Mouse (Mus musculus): ENCODE measurements around the gene Top2b. TPM values are rescaled to one million over a fixed set of nuclear protein-coding genes. Genes with fewer than 3 reads are reported as not detected.
A peak's percentile ranks its signal among the peaks of the same experiment; 100 is the strongest.

The Top2b gene
- polyA plus RNA-seq (2015; fragmentation: Nextera tagmentation; extraction: Ambion mirVana) = 111 and 122 TPM in 2 replicates

- H3K4me3 ChIP-seq = peak within 1 kb of the TSS; percentile 96
- H3K27me3 ChIP-seq = no peaks in the 10 kb centered on the region
- peaks cover 32% of the 10 kb centered on the region for H3K4me1 ChIP-seq
- peak within 1 kb of the TSS; percentile 80 for H3K4me2 ChIP-seq
- 2% methylated on average over 32 of the region's 32 CpGs for WGBS
- H3K9ac ChIP-seq = peak within 1 kb of the TSS; percentile 99
- ATAC-seq = peak; percentile 99
- H3K9me3 ChIP-seq (replicated peaks) = no peaks in the 10 kb centered on the region
- H3K27ac ChIP-seq = peak within 1 kb of the TSS; percentile 99
- H3K36me3 ChIP-seq (ENCODE audit: poor library complexity, severe bottlenecking) = no peaks in the 10 kb centered on the region
Observed at GRCm38 (mm10) chr14:16364878-16365337, at the start of gene Top2b. TSS of gene Top2b (plus strand) at chr14:16365179.

GRCm38 (mm10) chr14:16316715-16317114 lies 48.3 kb upstream of the Top2b start:
- no peak overlapping the region for H3K4me3 ChIP-seq
- H3K4me1 ChIP-seq = peaks cover 5% of the 10 kb centered on the region; the same call in 1 of the 2 replicates
- H3K4me2 ChIP-seq = no peak overlapping the region
- no peaks in the 10 kb centered on the region for H3K27me3 ChIP-seq
- no peak for ATAC-seq
- no peak overlapping the region for H3K9ac ChIP-seq
- WGBS = 81% methylated on average over 1 of the region's 1 CpGs
- H3K36me3 ChIP-seq (ENCODE audit: poor library complexity, severe bottlenecking) = no peaks in the 10 kb centered on the region
- no peak overlapping the region for H3K27ac ChIP-seq
- no peaks in the 10 kb centered on the region for H3K9me3 ChIP-seq (replicated peaks)

- no peaks in the 10 kb centered on the region for H3K4me1 ChIP-seq
- H3K27me3 ChIP-seq = no peaks in the 10 kb centered on the region
- H3K9me3 ChIP-seq (replicated peaks) = no peaks in the 10 kb centered on the region
- H3K4me3 ChIP-seq = no peak overlapping the region
- no peak overlapping the region for H3K4me2 ChIP-seq
- ATAC-seq = no peak
- no peak overlapping the region for H3K9ac ChIP-seq
- no peak overlapping the region for H3K27ac ChIP-seq
- H3K36me3 ChIP-seq (ENCODE audit: poor library complexity, severe bottlenecking) = no peaks in the 10 kb centered on the region
- WGBS = 84% methylated on average over 2 of the region's 2 CpGs
Observed at GRCm38 (mm10) chr14:16319818-16320217, 45.2 kb upstream of the Top2b start.

- Histone ChIP-seq H3K4me2 (no peak overlapping the region), H3K27ac (no peak overlapping the region), H3K9me3 (replicated peaks) (no peaks in the 10 kb centered on the region), H3K36me3 (ENCODE audit: poor library complexity, severe bottlenecking) (no peaks in the 10 kb centered on the region), H3K4me3 (no peak overlapping the region), H3K4me1 (peaks cover 9% of the 10 kb centered on the region; the same call in 1 of the 2 replicates), H3K27me3 (no peaks in the 10 kb centered on the region), H3K9ac (no peak overlapping the region)
- no peak for ATAC-seq
- WGBS = 84% methylated on average over 4 of the region's 4 CpGs
Observed at GRCm38 (mm10) chr14:16324394-16324793, 40.6 kb upstream of the Top2b start.

- Histone ChIP-seq H3K27me3 (no peaks in the 10 kb centered on the region), H3K9me3 (replicated peaks) (no peaks in the 10 kb centered on the region), H3K4me3 (no peak overlapping the region), H3K4me1 (peaks cover 9% of the 10 kb centered on the region; the same call in 1 of the 2 replicates), H3K9ac (no peak overlapping the region), H3K27ac (no peak overlapping the region), H3K36me3 (ENCODE audit: poor library complexity, severe bottlenecking) (no peaks in the 10 kb centered on the region), H3K4me2 (no peak overlapping the region)
- no peak for ATAC-seq
- WGBS = 31% methylated on average over 1 of the region's 1 CpGs
Observed at GRCm38 (mm10) chr14:16325208-16325607, 39.8 kb upstream of the Top2b start.

- H3K9ac ChIP-seq = no peak overlapping the region
- H3K27me3 ChIP-seq = no peaks in the 10 kb centered on the region
- no peaks in the 10 kb centered on the region for H3K9me3 ChIP-seq (replicated peaks)
- H3K4me1 ChIP-seq = peaks cover 9% of the 10 kb centered on the region; the same call in 1 of the 2 replicates
- H3K36me3 ChIP-seq (ENCODE audit: poor library complexity, severe bottlenecking) = no peaks in the 10 kb centered on the region
- no peak overlapping the region for H3K27ac ChIP-seq
- H3K4me2 ChIP-seq = no peak overlapping the region
- H3K4me3 ChIP-seq = no peak overlapping the region
- ATAC-seq = no peak; the same call in 1 of the 2 replicates
- WGBS = 7% methylated on average over 2 of the region's 2 CpGs
Observed at GRCm38 (mm10) chr14:16328531-16328930, 36.4 kb upstream of the Top2b start.

- peaks cover 9% of the 10 kb centered on the region; the same call in 1 of the 2 replicates for H3K4me1 ChIP-seq
- no peak overlapping the region for H3K4me3 ChIP-seq
- WGBS = 10% methylated on average over 5 of the region's 5 CpGs
- H3K27me3 ChIP-seq = no peaks in the 10 kb centered on the region
- no peak for ATAC-seq
- no peaks in the 10 kb centered on the region for H3K9me3 ChIP-seq (replicated peaks)
- no peak overlapping the region for H3K27ac ChIP-seq
- H3K9ac ChIP-seq = no peak overlapping the region
- no peak overlapping the region for H3K4me2 ChIP-seq
- H3K36me3 ChIP-seq (ENCODE audit: poor library complexity, severe bottlenecking) = no peaks in the 10 kb centered on the region
Observed at GRCm38 (mm10) chr14:16328959-16329480, 36.0 kb upstream of the Top2b start.

GRCm38 (mm10) chr14:16329756-16330155 lies 35.2 kb upstream of the Top2b start:
- no peaks in the 10 kb centered on the region for H3K9me3 ChIP-seq (replicated peaks)
- 78% methylated on average over 3 of the region's 3 CpGs for WGBS
- no peak overlapping the region for H3K9ac ChIP-seq
- ATAC-seq = no peak
- H3K4me3 ChIP-seq = no peak overlapping the region
- H3K27me3 ChIP-seq = no peaks in the 10 kb centered on the region
- no peak overlapping the region for H3K27ac ChIP-seq
- H3K4me2 ChIP-seq = no peak overlapping the region
- H3K36me3 ChIP-seq (ENCODE audit: poor library complexity, severe bottlenecking) = no peaks in the 10 kb centered on the region
- peaks cover 9% of the 10 kb centered on the region; the same call in 1 of the 2 replicates for H3K4me1 ChIP-seq

- WGBS = 90% methylated on average over 3 of the region's 3 CpGs
- H3K27me3 ChIP-seq = no peaks in the 10 kb centered on the region
- 0 out of 2 replicates have a peak, but pooled peaks cover under 1% of the 10 kb centered on the region for H3K4me1 ChIP-seq
- H3K4me3 ChIP-seq = no peak overlapping the region
- no peak for ATAC-seq
- no peaks in the 10 kb centered on the region for H3K9me3 ChIP-seq (replicated peaks)
- H3K4me2 ChIP-seq = no peak overlapping the region
- no peak overlapping the region for H3K9ac ChIP-seq
- no peak overlapping the region for H3K27ac ChIP-seq
- no peaks in the 10 kb centered on the region for H3K36me3 ChIP-seq (ENCODE audit: poor library complexity, severe bottlenecking)
Observed at GRCm38 (mm10) chr14:16334260-16334659, 30.7 kb upstream of the Top2b start.

GRCm38 (mm10) chr14:16335835-16336417 lies 29.1 kb upstream of the Top2b start:
- Histone ChIP-seq H3K9ac (no peak overlapping the region), H3K4me3 (no peak overlapping the region), H3K9me3 (replicated peaks) (no peaks in the 10 kb centered on the region), H3K4me1 (no peaks in the 10 kb centered on the region), H3K36me3 (ENCODE audit: poor library complexity, severe bottlenecking) (no peaks in the 10 kb centered on the region), H3K27ac (no peak overlapping the region), H3K27me3 (no peaks in the 10 kb centered on the region), H3K4me2 (no peak overlapping the region)
- WGBS = 87% methylated on average over 3 of the region's 3 CpGs
- no peak for ATAC-seq

- Histone ChIP-seq H3K36me3 (ENCODE audit: poor library complexity, severe bottlenecking) (no peaks in the 10 kb centered on the region), H3K9ac (no peak overlapping the region), H3K4me1 (no peaks in the 10 kb centered on the region), H3K4me2 (no peak overlapping the region), H3K27ac (no peak overlapping the region), H3K4me3 (no peak overlapping the region), H3K9me3 (replicated peaks) (no peaks in the 10 kb centered on the region), H3K27me3 (no peaks in the 10 kb centered on the region)
- WGBS = 75% methylated on average over 9 of the region's 9 CpGs
- ATAC-seq = no peak
Observed at GRCm38 (mm10) chr14:16347505-16347904, 17.5 kb upstream of the Top2b start.

- Histone ChIP-seq H3K9ac (no peak overlapping the region), H3K4me2 (no peak overlapping the region), H3K4me3 (no peak overlapping the region), H3K27me3 (no peaks in the 10 kb centered on the region), H3K27ac (no peak overlapping the region), H3K36me3 (ENCODE audit: poor library complexity, severe bottlenecking) (no peaks in the 10 kb centered on the region), H3K9me3 (replicated peaks) (no peaks in the 10 kb centered on the region), H3K4me1 (peaks cover 8% of the 10 kb centered on the region)
- 76% methylated on average over 1 of the region's 1 CpGs for WGBS
- no peak for ATAC-seq
Observed at GRCm38 (mm10) chr14:16359704-16360103, 5.3 kb upstream of the Top2b start.
